Comparison of ENCODE assay signal across 13 mouse cellular contexts in the genomic region with DNA sequence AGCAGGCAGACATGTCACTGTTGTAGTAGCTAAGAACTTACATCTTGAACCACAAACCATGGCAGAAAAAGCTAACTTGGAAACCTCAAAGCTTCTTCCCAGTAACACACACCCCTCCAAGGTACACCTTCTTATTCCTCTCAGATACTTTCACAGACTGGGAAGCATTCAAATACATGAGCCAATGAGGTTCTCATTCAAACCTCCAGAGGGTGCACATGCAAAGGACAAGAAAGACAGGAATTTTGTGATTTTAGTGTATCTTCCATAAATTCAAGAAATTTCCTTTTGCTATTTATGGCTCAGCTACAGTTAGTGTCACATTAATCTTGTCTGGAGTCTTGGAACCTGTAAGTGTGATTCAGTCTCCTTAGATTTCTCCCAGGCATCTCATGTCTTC.
"Had no signal": no experiment of that assay in that cellular context is flagged by ENCODE, and none has a peak within 500 bp of the region (broad histone marks: within the 10 kb centered on the region; RNA-seq: fewer than 3 reads in every experiment).

No protein-coding gene starts in this region.

- DNase-seq: kidney, adult 2 months; kidney, postnatal 36 days; left cerebral cortex, postnatal 4 days; lung, postnatal 4 days; midbrain, embryonic 14.5 days had no signal

- H3K9me3 ChIP-seq: kidney, embryonic 15.5 days; limb, embryonic 13.5 days; lung, embryonic 15.5 days had no signal

- H3K4me3 ChIP-seq: kidney, embryonic 15.5 days; limb, embryonic 13.5 days; lung, embryonic 15.5 days; midbrain, embryonic 10.5 days; myocyte; neural tube, embryonic 15.5 days had no signal

- ATAC-seq: hindbrain, postnatal 0 days had no signal

- H3K27me3 ChIP-seq: kidney, embryonic 15.5 days; limb, embryonic 13.5 days; lung, embryonic 15.5 days; neural tube, embryonic 15.5 days had no signal

- H3K4me2 ChIP-seq: kidney, embryonic 15.5 days; limb, embryonic 13.5 days; lung, embryonic 15.5 days; neural tube, embryonic 15.5 days had no signal

- H3K27ac ChIP-seq: hindbrain, postnatal 0 days; kidney, embryonic 15.5 days; limb, embryonic 13.5 days; liver, embryonic 14.5 days; lung, embryonic 15.5 days; midbrain, embryonic 10.5 days; neural tube, embryonic 15.5 days had no signal

- H3K36me3 ChIP-seq: kidney, embryonic 15.5 days; limb, embryonic 13.5 days; lung, embryonic 15.5 days; midbrain, embryonic 10.5 days; neural tube, embryonic 15.5 days had no signal

- H3K4me1 ChIP-seq: kidney, embryonic 15.5 days; lung, embryonic 15.5 days; midbrain, embryonic 10.5 days; neural tube, embryonic 15.5 days had no signal

- H3K9ac ChIP-seq: kidney, embryonic 15.5 days; limb, embryonic 13.5 days; liver, embryonic 14.5 days; lung, embryonic 15.5 days; neural tube, embryonic 15.5 days had no signal
